Mouse (Mus musculus) C2C12 (cell line): Measurements from ENCODE around the gene S100a10.

Experiments
- CEBPB ChIP-seq: IDR thresholded peaks from one replicate; pipeline ENCODE4 v1.6.1; 2011; ENCODE audit warnings: low read depth, mild to moderate bottlenecking, control low read depth, moderate library complexity
- CTCF ChIP-seq: IDR thresholded peaks from one replicate; pipeline ENCODE4 v1.5.1; 2011; ENCODE audit not compliant: control insufficient read depth, insufficient read depth, insufficient read length
- FOSL1 ChIP-seq: IDR thresholded peaks from one replicate; pipeline ENCODE4 v1.8.0; 2011; ENCODE audit warnings: mild to moderate bottlenecking, low read length; ENCODE audit not compliant: poor library complexity, insufficient read depth, severe bottlenecking
- MAX ChIP-seq: IDR thresholded peaks from one replicate; pipeline ENCODE4 v1.6.1; 2011; ENCODE audit warnings: mild to moderate bottlenecking, control low read depth
- MYOG ChIP-seq: IDR thresholded peaks from one replicate; pipeline ENCODE4 v1.6.1; 2011; ENCODE audit not compliant: control insufficient read depth, insufficient read length; ENCODE audit errors: extremely low read depth
- USF1 ChIP-seq: IDR thresholded peaks from one replicate; pipeline ENCODE4 v1.6.1; 2011; ENCODE audit warnings: low read depth, mild to moderate bottlenecking, control low read depth, moderate library complexity

DNA sequence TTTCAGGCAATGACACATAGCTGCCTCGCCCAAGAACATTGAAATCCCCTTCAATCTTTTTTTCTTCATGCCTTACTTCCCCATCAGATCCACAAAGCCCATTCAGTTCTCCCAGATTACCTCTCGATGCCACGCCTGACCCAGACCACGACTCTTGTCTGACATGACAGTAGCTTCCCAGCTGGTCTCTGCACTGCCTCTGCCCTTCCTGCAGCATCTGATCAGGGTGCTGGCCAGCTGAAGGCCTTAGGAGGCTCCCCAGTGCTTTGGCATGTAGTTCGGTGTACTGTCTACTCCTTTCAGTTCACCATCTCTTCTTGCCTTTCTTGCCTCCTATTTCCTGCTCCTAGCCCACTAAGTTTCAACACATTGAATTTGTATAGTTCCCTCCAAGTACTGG is 26.1 kb upstream of the S100a10 start:
- TF ChIP-seq FOSL1, result no peak
- TF ChIP-seq USF1, result no peak
- no peak for TF ChIP-seq MAX
- no peak for TF ChIP-seq CTCF
- TF ChIP-seq MYOG, result no peak
- no peak for TF ChIP-seq CEBPB
